Mouse (Mus musculus) urinary bladder, postnatal 10 days (tissue): ENCODE results near the gene Pou1f1.

ENCODE experiments used
- DNase-seq: peaks from one replicate; pipeline ENCODE4 v3.0.0; 2022; ENCODE audit warnings: low spot score

Pou1f1 gene

GRCm38 (mm10) chr16:65564306-65564705 lies 44.0 kb downstream of the Pou1f1 start:
- DNase-seq, result no peak

GRCm38 (mm10) chr16:65564951-65565350 lies 44.6 kb downstream of the Pou1f1 start:
- no peak for DNase-seq

- no peak for DNase-seq
Measured at GRCm38 (mm10) chr16:65568853-65569252, 48.5 kb downstream of the Pou1f1 start.

- no peak for DNase-seq
Measured at GRCm38 (mm10) chr16:65577298-65578029, 57.2 kb downstream of the Pou1f1 start.
